Mouse (Mus musculus): ENCODE results near the gene Cdk5rap2.

Cdk5rap2 gene

DNA sequence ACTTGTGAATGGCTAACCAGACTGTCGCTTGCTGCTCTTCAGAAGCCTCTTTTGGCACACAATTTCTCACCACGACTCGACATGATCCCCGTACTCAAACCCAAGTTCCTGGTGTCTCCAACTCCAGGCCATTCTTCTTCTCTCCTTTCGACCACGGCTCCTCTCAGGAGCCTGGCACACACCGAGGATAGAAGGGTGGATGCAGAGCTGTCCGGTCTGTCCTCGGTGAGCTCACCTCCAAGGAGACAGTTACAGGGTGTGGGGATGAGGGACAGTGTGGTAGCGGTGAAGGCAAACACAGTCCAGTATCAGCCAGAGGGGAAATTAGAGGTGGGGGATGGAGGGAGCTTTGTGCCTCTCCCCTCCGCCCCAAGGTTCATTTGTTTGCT lies 149.8 kb downstream of the Cdk5rap2 start:
- no peak for DNase-seq (ENCODE audit: low read depth)

DNA sequence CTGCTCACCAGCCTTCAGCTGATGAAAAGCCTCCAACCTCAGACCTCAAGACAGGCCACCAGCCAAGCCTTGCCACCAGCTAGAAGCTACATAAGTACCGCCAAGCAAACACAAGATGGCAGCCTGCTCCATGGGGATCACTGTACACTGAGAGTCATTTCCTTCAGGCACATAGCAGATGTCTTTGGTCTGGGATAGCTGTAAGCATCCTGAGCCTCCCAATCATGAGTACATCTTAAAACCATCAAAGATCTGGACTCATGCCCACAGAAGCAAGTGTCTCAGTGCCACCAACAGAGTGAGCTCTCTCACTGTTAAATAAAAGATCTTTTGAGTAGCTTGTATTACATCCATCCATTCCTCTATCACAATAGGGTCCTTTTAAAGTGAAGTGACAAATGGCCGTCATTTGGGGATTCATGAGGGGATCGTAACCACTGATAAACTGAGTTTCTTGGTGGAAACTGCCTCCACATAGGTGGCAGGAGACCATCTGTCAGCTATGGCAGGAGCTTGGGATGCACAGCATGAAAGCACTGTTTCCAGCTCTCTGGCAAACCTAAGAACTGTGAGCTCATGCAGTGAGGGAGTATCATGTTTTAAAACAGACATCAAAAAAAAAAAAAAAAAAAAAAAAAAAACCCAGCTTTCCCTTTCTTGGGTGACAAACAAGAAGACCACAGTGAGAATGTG lies 150.4 kb downstream of the Cdk5rap2 start:
- DNase-seq (ENCODE audit: low read depth) = no peak

DNA sequence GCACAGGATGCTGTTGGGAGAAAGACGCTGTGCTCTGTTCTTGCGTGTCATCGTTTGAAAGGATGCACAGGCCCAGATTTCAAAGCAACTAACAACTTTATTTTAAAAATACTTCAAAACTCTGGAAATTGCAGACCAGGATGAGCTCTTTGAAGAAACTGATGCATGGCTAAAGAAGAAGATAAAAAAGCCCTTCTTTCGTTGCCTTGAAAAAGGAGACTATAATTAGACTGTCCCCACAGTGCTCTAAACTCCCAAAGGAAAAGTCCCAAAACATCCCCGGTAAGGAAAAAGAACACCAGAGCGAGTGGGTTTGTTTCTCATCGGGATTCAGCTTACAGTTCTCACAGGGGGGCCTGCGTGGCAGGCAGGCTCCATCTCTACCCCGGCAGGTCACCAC lies 151.4 kb downstream of the Cdk5rap2 start:
- no peak for DNase-seq (ENCODE audit: low read depth)

DNA sequence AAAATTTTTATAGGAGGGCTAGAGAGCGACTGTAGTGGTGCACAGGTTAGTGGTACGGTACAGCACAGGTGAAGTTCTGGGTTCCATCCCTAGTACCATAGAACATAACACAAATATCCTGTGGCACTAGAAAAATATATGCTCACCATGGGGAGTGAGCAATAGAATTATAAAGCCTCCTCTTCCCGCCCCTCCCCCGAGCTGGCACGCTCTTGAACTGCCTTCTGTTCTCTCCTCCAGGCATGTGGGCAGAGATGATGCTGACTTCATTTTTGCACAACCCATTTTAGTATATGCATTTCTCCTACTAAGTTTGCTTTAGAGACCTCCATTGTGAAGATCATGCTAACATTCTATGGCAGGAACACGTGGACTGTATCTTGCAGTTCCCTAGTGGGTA lies 152.0 kb downstream of the Cdk5rap2 start:
- no peak for DNase-seq (ENCODE audit: low read depth)

DNA sequence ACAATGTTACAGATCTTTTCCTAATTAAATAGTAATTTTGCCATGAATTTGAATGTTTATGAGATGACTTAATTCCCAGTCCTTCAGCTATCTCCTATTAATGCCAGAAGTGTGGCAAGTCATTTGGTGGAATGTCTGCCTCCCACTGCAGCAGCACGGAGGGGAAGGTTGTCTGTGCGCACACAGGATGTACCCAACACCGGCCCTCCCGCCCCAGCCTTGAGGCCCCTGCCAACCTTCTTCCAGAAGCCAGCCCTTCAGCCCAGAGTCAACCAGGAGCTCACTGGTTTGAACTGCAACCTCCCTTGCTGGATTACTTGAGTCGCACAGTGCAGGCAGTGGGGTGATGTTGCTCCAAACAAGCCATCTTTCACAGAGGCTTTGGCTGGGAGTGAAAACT lies 158.5 kb downstream of the Cdk5rap2 start:
- DNase-seq (ENCODE audit: low read depth) = no peak

DNA sequence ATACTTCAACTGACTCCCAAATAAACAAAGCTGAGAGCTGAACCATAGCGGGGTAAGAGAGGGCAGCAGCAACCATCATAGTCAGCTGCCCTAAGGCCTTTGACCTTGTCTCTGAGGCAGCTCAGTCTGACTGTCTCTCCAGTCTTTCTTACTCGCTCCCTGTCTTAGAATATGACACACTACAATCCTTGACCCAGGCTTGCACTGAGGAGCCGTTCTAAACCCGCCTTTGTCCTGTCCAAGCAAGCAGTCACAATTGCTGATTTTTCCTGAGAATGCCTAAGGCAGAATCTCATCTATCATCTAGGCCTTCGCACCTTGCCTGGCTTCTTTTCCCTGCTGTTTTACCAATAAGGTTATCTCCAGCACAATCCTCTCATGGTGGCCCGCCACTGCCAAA lies 164.5 kb downstream of the Cdk5rap2 start:
- DNase-seq (ENCODE audit: low read depth) = no peak

DNA sequence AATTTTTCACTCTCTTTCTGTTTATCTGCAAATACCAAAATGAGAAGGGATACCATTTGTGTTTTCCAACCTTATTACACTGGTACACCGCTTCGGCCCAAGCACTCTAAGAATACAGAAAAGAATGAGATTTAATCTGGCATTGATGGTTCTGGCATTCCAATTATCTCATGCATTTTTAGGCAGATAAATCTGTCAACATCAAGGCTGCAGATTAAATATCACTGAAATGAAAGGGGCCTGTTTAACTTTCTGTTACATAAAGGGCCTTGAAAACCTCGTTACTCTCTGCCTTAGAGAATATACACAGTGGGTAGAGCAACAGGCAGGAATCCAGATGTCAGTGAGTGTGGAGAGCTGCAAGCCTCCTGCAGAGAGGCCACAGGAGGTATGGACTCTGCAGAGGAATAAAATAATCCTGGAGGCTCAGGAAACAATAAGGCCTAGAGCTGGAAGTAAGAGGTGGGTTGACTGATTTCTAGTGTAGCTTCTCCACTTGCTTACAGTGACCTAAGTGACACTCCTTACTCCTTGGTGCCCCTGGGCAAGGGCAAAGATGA lies 166.6 kb downstream of the Cdk5rap2 start:
- no peak for DNase-seq (ENCODE audit: low read depth)

DNA sequence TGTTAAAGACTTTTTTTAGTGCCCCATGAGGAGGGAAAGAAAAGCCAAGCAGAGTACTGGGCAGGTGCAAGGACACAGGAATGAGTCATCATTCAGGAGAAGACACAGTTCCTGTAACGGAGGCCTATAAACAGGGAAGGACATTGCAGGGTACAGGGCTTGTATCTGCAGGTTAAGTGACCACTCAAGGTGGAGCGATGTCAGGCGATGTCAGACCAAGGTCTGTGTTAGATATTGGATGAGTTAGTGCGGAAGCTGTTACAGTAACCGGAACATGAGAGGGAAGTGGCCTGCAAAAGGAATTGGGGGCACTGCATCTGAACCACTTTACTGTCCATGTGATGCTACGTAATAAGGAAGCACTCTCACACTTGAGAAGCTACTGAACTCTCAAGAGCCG lies 170.5 kb downstream of the Cdk5rap2 start:
- DNase-seq (ENCODE audit: low read depth) = no peak

DNA sequence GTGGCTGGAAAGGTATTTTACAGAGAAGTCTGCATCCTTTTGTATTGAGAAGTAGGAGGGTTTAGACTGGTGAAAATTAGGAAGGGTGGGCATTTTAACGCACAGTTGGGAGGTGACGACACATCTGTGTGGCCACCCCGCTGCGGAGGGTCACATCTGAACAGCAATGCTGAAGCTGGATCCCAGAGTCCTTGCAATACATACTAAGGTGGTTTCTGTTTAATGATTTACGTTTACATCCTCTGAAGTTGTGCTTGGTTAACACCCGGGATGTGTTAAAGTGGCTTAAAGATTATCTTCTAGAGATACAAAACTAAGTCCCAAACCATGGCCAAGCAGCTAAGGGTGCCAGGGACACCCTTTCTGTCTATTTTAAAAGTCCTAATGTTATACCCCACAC lies 171.4 kb downstream of the Cdk5rap2 start:
- no peak for DNase-seq (ENCODE audit: low read depth)

DNA sequence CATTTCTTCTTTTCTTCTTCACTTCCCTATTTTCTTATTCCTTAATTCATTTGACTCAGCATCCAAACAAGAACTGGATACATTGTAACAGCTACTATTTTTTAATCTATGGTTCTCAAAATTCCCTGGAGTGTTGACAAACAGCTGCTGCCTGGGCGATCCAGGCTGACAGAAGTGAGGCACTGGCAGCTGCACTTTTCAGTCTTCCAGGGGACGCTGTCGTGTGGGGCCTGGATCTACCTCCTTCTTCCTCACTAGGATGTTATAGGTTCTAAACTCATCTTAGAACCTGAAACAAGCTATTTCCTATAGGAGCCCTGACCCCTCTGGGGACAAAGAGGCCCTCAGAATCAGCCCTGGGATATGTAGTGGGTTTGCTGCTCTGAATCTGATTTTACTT lies 177.9 kb downstream of the Cdk5rap2 start:
- DNase-seq (ENCODE audit: low read depth) = no peak

DNA sequence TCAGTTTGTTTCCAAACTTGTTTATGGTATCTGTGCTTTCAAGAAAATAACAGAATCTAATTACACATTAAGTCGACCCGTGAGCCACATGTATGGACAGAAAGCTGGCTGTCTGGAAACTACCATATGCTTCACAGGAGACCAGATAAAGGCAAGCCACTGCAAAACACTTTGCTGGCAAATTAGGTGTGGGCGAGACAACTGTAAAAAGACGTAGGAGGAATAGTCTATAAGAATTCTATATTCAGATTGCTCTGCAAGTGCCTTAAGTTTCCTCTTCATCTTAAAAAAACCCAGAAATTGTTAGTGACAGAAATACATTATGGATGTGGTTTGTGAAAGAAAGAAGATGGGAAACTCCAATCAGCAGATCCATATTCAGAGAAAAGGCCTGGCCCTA lies 180.4 kb downstream of the Cdk5rap2 start:
- no peak for DNase-seq (ENCODE audit: low read depth)

DNA sequence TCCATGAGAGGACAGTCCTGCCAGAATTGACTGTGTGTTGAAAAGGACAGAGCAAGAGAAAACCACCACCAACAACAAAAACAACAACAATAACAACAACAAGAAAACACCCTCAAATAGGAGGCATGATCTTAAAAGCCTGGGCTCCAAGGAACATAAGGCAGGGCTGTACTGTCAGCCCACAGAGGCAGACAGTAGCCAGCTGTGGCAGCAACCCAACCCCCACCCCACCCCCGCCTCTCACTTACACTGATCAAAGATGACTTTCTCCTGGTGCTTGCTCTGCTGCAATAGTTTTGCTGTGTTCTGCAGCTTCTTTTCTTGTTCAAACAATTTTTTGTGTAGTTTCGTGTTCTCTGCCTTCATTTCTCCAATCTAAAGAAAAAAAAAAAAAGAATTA lies 181.9 kb downstream of the Cdk5rap2 start:
- no peak for DNase-seq (ENCODE audit: low read depth)

DNA sequence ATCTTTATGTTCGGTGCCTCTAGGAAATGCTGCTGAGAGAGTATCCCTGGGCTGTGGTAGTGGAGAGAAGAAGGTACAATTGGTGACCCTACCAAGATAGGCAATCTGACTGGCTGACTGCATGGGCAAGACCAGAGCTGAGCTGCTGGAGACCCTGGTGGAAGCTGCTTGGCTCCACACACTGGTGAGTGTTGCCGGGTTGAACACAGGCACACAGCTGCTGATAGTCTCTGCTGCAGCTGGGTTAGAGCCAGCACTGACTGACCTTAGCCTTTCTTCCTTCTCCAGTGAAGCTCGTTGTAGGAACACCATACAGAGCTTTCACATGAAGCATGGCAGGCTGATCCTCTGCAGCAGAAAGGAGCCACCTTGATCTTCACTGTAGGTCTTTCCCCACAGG lies 182.6 kb downstream of the Cdk5rap2 start:
- DNase-seq (ENCODE audit: low read depth) = no peak

DNA sequence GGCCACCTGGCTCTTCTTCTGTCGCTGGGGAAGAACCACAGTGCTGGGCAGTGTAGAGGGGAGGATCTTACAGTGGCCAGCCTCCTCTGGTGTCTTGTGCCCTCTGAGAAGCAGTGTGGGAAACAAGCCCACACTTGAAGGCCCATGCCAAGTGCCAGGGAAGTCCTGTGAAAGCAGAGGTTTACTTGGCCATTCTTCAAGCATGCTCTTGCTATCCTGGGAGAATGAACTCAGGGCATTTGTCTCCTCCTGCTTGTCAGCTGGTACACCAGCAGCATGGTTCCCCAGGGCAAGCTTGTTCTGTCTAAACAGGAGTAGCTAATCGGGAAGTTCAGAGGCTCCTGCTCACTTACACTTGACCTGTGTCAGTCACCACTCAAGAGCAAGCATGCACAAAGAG lies 185.7 kb downstream of the Cdk5rap2 start:
- DNase-seq (ENCODE audit: low read depth) = no peak

DNA sequence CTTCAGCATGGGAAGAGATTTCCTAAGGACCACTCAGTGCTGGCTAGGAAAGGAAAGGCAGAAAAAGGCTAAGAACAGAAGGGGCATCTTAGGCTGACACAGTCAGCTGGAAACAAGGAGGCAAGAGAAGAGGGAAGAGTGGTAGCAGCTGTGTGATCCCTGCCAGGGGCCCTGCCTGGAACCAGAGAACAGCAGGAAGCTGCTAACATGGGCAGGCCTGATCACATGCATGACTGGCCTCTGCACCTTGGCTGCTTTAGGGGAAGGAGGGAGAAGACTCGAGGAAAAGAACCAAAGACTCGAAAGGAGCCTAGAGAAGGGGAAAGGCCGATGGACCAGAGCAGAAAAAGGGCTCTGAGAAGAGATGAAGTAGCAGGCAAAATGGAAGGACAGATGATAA lies 188.4 kb downstream of the Cdk5rap2 start:
- no peak for DNase-seq (ENCODE audit: low read depth)

DNA sequence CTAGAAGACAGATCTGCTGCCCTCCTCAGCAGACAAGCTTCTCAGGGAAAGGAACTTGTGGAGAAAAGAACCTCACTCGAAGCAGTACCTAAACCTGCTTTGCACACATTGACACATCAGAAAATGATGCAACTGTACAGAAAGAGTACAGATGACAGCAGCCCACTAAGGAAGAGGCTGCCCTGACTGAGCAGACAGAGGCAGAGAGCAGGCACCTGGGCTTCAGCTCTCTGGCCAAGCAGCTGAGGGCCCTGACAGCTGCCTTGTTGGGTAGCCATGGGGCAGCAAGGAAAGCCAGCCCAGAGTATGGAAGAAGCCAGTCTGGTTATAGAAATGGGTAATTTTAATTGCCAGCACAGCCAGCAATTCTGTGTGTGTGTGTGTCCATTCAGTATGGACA lies 188.9 kb downstream of the Cdk5rap2 start:
- DNase-seq (ENCODE audit: low read depth) = no peak

DNA sequence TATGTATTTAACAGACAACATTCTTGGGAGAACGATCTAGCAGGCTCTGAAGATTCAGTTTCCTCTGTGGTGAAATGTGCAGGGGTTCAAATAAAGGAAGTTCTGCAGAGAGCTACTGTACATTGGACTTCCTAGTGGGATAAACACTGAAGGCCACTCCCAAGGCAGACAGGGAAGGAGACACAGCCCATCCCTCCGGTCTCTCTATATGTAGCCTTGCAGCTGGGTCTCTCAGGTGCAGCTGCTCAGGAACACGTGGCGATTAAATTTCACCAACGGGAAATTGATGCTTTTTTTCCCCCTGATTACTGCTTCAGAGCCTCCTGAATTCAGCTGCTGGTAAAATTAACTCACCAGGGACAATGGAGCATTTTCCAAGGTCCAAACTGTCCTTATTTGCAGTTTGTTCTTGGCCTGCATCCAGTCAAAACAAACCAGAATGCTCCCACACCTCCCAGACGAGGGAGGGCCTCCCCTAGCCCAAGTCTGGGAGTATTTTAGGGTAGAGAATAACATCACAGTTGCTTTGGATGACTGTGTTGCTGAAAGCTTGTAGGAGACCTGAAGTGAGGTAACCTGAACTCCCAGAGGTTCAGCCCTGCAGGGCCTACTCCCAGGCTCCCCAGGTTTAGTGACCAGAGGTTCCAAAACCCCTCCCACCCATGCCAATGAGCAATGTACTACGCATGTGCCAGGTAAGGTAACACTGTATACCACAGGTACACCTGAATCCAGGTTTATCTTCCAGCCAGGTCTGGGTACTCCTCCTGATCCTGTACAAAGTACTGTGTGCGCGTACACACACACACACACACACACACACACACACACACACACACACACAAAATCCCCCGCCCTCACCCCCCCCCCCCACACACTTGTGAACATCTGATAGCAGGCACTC lies 189.7 kb downstream of the Cdk5rap2 start:
- no peak for DNase-seq (ENCODE audit: low read depth)

DNA sequence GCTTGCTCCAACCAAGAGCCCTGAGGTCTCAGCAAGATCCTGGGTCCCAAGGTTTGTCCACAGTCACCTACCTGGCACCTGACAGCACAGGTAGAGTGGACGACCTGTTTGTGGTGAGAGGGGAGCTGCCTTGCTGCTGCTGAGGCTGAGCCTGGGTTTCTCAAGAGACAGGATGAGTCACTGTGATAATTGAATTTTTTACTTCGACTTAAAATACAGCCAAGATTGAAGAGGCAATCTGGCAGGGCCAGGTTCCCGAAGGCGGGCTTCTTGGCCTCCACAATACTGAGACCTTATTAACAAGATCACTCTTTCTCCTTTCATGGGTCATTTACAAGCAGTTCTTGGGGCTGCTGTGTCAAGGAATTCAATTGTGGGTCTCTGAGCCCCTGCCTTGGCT lies 190.5 kb downstream of the Cdk5rap2 start:
- DNase-seq (ENCODE audit: low read depth) = no peak

DNA sequence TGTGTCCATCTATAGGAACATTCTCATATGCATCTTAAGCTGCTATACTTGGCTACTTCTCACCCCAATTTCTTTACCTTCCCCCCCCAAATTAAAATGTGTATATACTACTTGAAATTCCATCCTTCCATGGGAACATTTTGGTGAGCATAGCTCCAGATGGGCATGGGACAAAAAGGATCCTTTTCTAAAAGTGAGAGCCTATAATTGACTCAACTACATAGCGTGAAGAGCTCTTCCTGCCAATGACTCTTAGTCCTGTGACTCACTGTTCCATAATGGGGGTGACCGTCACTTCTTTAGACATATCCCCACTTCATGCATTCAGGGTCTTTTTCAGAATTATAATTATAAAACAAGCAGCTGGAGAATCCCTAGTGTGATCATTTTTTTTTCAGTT lies 224.3 kb downstream of the Cdk5rap2 start:
- no peak for DNase-seq (ENCODE audit: low read depth)
